In genomic region chr1:35951082-35951481, GRCm38 (mm10) we compare ENCODE assay signal across 19 mouse cellular contexts.
DNase-seq lines count a peak whose midpoint lies in the region; ATAC-seq lines count a peak whose summit lies in the region.
"Had no signal": no experiment of that assay in that cellular context is flagged by ENCODE, and none has a peak within 500 bp of the region (broad histone marks: within the 10 kb centered on the region; RNA-seq: fewer than 3 reads in every experiment).

No protein-coding gene starts in this region.

- H3K27ac ChIP-seq in embryonic facial prominence, embryonic 14.5 days (replicated peaks; ENCODE audit: low read depth, low read length), result no peak overlapping the region
- H3K27ac ChIP-seq in embryonic facial prominence, embryonic 10.5 days (replicated peaks), result no peak overlapping the region
- H3K27ac ChIP-seq: gastrocnemius, adult 2 months; hindbrain, embryonic 15.5 days; midbrain, embryonic 13.5 days; neural tube, embryonic 12.5 days had no signal

- H3K36me3 ChIP-seq in embryonic facial prominence, embryonic 14.5 days (ENCODE audit: control insufficient read depth, insufficient read depth, low read length), result no peaks in the 10 kb centered on the region
- no peaks in the 10 kb centered on the region for H3K36me3 ChIP-seq in embryonic facial prominence, embryonic 10.5 days (replicated peaks)
- H3K36me3 ChIP-seq: heart, embryonic 12.5 days; hindbrain, embryonic 15.5 days; midbrain, embryonic 13.5 days; neural tube, embryonic 12.5 days had no signal

- no peak overlapping the region for H3K4me3 ChIP-seq in embryonic facial prominence, embryonic 14.5 days (ENCODE audit: low read depth, low read length)
- H3K4me3 ChIP-seq in embryonic facial prominence, embryonic 10.5 days, result no peak overlapping the region
- H3K4me3 ChIP-seq: gastrocnemius, adult 2 months; heart, embryonic 12.5 days; hindbrain, embryonic 15.5 days; midbrain, embryonic 13.5 days; neural tube, embryonic 12.5 days had no signal

- no peaks in the 10 kb centered on the region for H3K4me1 ChIP-seq in embryonic facial prominence, embryonic 14.5 days (ENCODE audit: control insufficient read depth, insufficient read depth, low read length)
- peaks cover 8% of the 10 kb centered on the region; the same call in 1 of the 2 replicates for H3K4me1 ChIP-seq in embryonic facial prominence, embryonic 10.5 days
- H3K4me1 ChIP-seq: heart, embryonic 12.5 days; hindbrain, embryonic 15.5 days; midbrain, embryonic 13.5 days; neural tube, embryonic 12.5 days had no signal

- no peaks in the 10 kb centered on the region for H3K27me3 ChIP-seq in embryonic facial prominence, embryonic 14.5 days (replicated peaks; ENCODE audit: control insufficient read depth, insufficient read depth, low read length)
- no peaks in the 10 kb centered on the region for H3K27me3 ChIP-seq in embryonic facial prominence, embryonic 10.5 days (replicated peaks; ENCODE audit: low read depth, poor library complexity, severe bottlenecking)
- H3K27me3 ChIP-seq: heart, embryonic 12.5 days; hindbrain, embryonic 15.5 days; midbrain, embryonic 13.5 days; neural tube, embryonic 12.5 days had no signal

- peak; percentile 39 for DNase-seq in embryonic facial prominence, embryonic 14.5 days (ENCODE audit: low spot score)
- no peak for DNase-seq in embryonic facial prominence, embryonic 10.5 days (ENCODE audit: low spot score)
- peak; percentile 17 for DNase-seq in right cerebral cortex, adult 18-20 months
- no peak for DNase-seq in right cerebral cortex, postnatal 4 days
- DNase-seq in left cerebral cortex, postnatal 14 days (ENCODE audit: low spot score in 2 of 2), result peak; percentile 37 to 53
- DNase-seq in spleen, postnatal 4 days (ENCODE audit: low spot score in 2 of 2), result no peak
- no peak for DNase-seq in neural tube, embryonic 10.5 days (ENCODE audit: extremely low spot score, low spot score)
- no peak for DNase-seq in retina, postnatal 1 day
- DNase-seq: adrenal gland, adult 8-10 months; cerebellum, postnatal 14 days; gastrocnemius, adult 2 months; kidney, adult 2 months; liver; thymus, postnatal 36 days had no signal

- WGBS in embryonic facial prominence, embryonic 14.5 days, result 42% methylated on average over 4 of the region's 4 CpGs
- WGBS in embryonic facial prominence, embryonic 10.5 days, result 71% methylated on average over 4 of the region's 4 CpGs

- H3K4me2 ChIP-seq in embryonic facial prominence, embryonic 14.5 days (ENCODE audit: low read depth, low read length), result no peak overlapping the region
- H3K4me2 ChIP-seq: heart, embryonic 12.5 days; hindbrain, embryonic 15.5 days; midbrain, embryonic 13.5 days; neural tube, embryonic 12.5 days had no signal

- H3K9ac ChIP-seq in embryonic facial prominence, embryonic 14.5 days (ENCODE audit: low read depth, low read length), result no peak overlapping the region
- H3K9ac ChIP-seq: heart, embryonic 12.5 days; hindbrain, embryonic 15.5 days; midbrain, embryonic 13.5 days; neural tube, embryonic 12.5 days had no signal

- 0 out of 2 replicates have a peak, but pooled peaks cover 4% of the 10 kb centered on the region for H3K9me3 ChIP-seq in embryonic facial prominence, embryonic 14.5 days (ENCODE audit: control insufficient read depth, low read length)
- H3K9me3 ChIP-seq in embryonic facial prominence, embryonic 10.5 days, result no peaks in the 10 kb centered on the region
- H3K9me3 ChIP-seq: hindbrain, embryonic 15.5 days; midbrain, embryonic 13.5 days had no signal

- intact Hi-C loops in left cerebral cortex, postnatal 14 days (cut with DNase I), result no loop called here

- ATAC-seq in embryonic facial prominence, embryonic 14.5 days (ENCODE audit: low read depth), result peak; percentile 57; the same call in 1 of the 2 replicates
- ATAC-seq: lung, postnatal 0 days; midbrain, embryonic 13.5 days had no signal

Comparison
In these comparisons a context has a peak if more than half of its experiments do, and no peak if none do; other contexts are left out.
1. DNase-seq: peak in embryonic facial prominence, embryonic 14.5 days (single experiment), right cerebral cortex, adult 18-20 months (single experiment) and left cerebral cortex, postnatal 14 days (2 of 2); none in embryonic facial prominence, embryonic 10.5 days (single experiment), right cerebral cortex, postnatal 4 days (single experiment), spleen, postnatal 4 days (0 of 2), neural tube, embryonic 10.5 days (single experiment) and retina, postnatal 1 day (single experiment).